Mouse (Mus musculus) urinary bladder, postnatal 14 days (tissue): ENCODE measurements around the gene Lrba.

Experiments used
- DNase-seq: peaks from one replicate; pipeline ENCODE4 v3.0.0; 2021; ENCODE audit warnings: low spot score

Gene Lrba

DNA sequence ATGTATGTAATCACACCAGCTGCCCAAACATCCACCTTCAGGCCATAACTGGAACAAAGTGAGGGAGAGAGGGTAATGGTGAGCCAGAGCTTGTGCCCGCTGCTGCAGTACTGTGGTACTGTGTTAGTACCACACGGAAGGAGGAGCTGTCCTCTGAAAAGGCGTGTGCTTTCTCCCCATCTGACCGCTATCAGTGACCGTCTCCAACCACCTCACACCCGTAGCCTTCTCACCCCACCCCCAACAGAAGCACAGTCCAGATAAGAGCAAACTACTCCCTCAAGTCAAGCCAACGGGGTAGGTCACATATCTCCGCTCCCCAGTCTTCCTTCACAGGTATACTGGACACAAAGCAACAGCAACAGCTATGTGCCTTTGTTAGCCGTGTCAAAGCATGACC lies 574.6 kb downstream of the Lrba start:
- no peak for DNase-seq

DNA sequence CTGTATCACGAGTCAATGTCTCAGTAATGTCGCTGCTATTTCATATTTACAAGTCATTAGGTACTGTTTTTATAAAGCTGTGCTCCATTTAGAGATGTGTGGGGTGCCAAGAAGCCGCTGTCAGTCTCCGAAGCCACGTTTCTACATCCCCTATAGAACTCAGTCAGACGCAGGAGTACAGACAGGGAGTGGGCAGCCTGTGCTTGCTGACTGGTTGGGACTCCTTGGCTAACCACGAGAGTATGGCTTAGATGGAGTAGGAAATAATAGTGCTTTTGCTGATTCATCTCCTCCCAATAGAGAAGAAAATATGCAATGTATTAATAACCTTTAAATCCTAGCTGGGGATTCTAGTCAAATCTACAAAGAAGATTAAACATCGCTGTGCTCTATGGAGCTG lies 576.4 kb downstream of the Lrba start:
- no peak for DNase-seq

DNA sequence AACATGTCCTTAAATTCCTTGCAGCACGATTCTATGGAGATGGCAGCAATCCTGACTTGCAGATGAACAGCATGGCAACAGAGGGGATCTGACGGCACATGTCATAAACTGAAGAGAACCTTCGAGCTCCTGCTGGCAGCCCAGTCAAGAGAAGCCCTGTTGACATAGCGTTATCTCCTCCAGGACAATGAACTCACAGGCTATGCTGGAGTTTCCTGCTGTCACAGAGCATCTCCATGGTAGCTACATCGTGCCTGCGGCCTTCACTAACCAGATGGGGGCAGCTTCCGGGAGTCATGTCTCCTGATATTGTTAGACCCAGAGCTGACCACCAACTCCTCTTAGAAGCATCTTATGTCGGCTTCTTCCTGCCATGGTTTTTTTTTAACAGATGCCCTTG lies 578.3 kb downstream of the Lrba start:
- DNase-seq: no peak

DNA sequence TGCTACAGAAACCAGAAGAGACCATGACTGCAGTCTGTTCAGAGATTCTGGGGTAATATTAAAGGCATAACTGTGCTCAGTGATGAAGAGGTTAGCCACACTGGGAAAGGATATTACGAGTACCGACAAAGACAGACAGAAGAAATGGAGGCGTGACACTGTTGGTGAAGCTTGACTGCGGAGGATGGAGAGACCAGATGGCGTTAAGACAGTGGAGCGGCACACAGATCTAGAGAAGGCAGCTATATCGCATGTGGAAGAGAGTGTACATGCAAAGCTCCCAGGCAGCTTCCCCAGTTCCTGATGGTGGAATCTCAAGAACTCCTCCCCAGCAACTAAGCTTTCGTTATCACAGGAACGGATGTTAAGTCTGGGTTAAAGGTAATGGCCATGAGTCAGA lies 579.8 kb downstream of the Lrba start:
- no peak for DNase-seq

DNA sequence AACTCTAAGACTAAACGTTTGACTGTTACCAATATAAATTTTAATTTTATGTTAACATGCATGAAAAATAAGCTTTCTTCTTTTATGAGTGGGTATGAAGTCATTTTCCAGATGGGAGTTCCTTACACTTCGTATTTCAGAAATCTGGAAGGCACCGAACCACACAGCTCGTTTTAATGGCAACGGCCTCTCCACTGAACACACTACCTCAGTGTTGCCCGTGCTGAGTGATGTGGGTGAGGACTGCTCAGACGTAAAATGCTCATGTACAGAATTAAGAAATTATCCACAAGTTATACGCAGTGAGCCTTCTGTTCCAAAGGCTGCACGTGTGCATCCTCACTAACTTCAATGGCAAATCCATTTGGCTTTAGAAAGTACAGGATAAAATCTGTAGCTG lies 582.4 kb downstream of the Lrba start:
- DNase-seq: no peak

DNA sequence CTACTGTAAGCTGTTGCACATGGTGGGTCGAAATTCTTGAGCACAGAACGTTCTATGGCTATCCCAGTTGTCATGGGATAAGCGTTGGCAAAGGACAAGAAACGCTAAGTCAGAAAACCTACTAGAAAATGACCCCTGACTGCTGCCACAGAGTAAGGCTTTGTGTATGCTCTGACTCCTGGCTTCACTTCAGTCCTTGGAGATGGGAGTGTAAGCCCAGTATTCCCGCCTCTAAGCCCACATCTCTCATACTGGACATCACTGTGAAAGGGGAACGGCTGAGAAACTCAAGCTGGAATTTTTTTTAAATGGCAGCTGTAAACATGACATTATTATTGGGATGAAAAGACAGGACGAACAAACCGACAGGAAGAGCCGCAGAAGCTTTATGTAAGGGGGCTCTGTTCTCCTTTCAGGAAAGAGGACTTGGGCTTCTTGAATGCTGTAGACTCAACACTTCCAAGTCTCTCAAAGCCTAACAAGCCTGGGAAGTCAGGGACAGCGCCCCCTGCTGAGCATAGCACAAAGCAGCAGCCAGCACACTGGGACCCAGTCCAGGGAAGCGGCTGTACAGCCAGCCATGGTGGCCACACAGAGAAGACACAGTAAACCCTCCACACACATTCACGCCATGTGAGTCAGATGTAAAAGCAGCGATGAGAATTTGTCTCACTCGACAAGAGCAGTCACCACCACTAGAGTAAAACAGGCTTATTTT lies 583.4 kb downstream of the Lrba start:
- no peak for DNase-seq

DNA sequence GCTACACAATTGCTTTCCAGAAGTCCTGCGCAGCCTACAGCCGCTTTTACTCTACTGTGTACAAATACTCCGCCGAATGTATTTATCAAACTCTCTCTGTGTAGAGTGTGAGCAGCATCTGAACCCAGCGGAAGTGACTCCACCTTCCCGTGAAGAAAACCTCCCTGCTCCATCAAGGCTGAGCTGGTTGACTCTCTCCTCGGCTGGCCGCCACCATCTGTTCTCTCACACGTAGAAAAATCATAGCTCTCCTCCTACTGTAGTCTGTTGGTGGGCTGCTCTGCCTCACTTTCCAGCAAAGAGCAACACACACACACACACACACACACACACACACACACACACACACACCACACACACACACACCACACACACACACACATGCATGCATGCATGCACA lies 584.7 kb downstream of the Lrba start:
- no peak for DNase-seq

DNA sequence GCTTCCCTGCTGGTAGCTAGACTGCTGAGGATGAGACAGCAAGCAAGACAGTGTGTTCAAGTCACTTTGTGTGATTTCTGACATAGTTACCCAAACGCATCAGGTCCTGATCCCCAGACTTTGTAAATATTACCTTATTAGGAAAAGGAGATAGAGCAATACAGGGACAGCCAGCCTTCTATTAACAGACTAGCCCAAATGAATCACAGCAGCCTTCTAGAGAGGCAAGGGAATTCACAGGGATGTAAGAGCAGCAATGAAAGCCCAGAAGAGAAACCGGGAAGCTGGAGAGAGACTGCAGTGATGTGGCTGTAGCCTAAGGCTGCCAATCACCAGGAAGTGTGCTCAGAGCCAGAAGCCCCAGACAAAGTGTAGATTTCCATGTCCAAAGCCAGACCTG lies 585.2 kb downstream of the Lrba start:
- DNase-seq: no peak

DNA sequence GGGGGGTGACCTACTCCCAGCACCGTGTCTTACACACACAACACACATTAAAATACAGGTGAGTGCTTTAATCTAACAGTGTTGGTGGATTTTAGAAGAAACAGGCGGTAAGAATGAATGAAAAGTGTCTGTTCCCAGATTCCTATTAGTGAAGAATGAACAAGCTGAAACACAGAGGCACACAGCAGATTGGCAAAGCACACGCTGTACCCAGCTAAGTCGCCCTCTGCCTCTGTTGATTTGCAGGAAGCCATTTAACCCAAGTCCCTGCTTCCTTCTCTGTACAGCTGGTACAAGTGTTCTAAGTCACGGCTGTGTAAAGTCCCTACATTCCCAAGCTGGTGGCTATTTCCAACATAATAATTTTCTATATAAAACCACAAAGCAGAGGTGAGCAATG lies 586.4 kb downstream of the Lrba start:
- no peak for DNase-seq

DNA sequence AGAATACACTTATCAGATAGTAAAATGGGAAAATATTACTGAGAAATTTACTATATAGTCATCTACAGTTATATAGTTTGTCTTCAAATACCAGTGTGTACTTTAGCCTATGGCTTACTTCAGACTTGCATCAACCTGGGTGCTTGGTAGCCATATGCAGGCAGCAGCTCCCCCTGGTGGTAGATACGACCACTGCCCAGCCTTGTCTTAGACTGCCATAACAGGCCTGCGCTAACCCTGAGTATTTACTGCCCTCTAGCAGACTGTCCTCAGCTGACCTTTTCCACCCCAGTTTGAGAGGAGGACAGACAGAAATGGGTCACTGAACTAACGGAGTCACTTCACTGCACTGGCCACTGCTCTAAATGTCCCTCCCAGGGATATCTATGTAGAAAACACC lies 588.2 kb downstream of the Lrba start:
- peak; percentile 81 for DNase-seq

DNA sequence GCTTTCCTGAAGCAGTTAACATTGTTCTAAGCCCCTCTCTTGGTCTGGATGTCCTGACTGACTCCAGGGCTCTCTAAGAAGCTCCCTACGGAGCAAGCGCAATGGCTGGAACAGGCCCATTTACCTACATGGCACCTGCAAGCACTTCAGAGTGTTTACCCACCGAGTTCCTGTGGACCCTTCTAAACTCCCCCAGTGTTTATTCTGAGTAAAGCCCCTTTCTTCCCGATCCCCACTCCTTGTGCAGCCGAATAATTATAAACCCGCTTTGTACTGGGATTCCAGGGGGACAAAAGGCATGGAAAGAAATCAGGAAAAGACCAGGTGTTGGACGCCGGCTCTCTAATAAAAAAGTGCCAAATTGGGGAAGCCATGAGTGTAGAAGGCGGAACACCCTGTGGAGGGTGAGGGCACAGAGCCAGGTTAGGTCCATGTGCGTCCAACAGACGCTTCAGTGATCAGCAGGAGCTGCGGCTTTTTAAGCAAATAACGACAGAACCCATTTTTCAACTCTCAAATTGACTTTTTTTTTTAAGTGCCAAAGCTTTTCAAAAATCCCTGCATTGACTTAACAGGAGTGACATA lies 593.6 kb downstream of the Lrba start:
- no peak for DNase-seq

DNA sequence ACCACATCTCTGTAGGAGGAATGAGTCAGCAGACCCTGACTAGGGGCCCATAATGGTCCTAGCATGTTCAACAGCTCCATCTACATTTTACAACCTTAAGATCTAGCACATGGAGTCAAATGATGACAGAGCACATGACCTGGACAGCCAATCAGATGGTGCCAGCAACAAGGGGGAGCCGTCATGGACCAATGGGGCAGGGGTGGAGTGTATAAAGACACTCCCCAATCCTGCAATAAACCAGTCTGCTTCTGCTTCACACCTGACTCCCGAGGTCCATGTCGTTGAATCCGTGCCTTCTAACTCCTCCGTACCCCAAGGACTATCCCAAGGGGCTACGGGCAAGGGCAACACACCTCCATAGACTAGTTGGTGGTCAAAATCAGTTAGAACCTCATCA lies 594.9 kb downstream of the Lrba start:
- DNase-seq: no peak

DNA sequence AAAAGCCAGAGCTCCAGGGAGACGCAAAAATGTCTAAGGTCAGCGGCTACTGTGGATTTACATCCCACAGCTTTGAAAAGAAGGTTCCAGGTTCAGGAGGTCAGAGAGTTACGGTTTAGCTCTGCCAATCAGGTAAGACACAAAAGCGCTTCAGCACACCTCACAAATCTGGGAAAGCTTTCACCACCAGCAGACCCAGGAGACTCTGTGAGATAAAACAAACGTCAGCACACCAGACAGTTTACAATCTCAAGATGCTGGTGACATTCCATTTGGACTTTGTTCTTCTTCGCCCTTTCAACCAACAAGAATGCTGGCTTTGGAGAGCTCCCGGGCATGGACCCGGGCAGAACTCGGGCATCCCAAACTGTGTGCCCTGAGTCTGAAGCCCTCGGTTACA lies 595.9 kb downstream of the Lrba start:
- DNase-seq: no peak

DNA sequence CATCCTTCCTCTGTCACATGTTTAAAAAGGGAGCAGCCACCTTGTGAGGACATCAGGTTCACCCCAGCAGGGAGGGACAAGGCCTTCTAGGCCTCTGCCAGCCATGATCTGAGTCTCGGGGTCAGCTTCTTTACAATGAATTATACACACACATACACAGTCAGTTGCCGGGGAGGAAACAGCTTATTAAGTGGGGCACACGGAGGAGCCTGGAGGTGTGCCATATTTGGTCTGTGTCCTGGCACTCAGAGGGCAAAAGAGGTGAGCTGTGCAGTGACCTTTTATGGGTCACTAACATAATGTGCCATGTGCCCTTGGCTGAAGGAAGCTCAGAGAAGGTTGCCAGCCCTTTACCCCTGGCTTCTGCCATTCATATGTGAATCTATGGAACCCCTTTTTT lies 596.9 kb downstream of the Lrba start:
- DNase-seq: no peak

DNA sequence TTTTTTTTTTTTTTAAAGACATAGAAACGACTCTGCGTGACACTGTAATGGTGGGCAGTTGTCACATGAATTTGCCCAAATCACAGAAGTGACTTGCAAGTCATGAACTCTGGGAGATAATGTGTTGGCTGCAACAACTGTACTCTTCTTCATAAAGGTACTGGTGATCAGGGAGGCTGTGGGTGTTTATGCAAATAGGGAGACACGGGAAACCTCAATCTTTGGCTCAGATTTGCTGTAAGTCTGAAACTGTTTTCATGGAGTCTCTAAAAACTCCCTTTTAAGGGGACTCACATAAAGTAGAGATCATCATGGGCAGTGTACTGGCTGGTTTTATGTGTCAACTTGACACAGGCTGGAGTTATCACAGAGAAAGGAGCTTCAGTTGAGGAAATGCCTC lies 603.0 kb downstream of the Lrba start:
- DNase-seq: no peak

DNA sequence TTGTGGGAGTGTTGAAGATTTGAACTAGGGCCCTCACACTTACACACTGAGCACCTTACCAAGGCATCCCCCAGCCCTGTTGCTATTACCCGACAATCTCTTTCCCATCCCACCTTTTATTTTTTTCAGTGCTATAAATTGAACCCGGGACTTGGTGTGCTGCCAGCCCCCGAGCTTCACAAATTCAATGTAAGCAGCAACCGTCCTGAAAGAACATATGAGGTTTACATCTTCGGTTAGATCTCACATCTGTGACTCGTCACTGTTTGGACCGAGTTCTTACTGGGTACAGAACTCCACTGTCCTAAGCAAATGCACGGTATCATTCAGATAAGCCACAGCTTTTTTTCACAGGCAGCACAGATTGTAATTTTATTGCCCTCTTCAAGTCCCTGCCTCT lies 607.6 kb downstream of the Lrba start:
- no peak for DNase-seq
